Mouse (Mus musculus) heart, adult 2 months (tissue): ENCODE results near the gene Mad2l1bp. TPM values are rescaled to one million over a fixed set of nuclear protein-coding genes. Genes with fewer than 3 reads are reported as not detected.
A peak's percentile ranks its signal among the peaks of the same experiment; 100 is the strongest.

Experiments
- DNase-seq, 2 experiments: peaks; one replicate each; pipeline ENCODE4 v3.0.0; 2021
- H3K27ac ChIP-seq: fragments of 200-600 bp; 2 replicates; pipeline ENCODE4 v1.8.1; 2022
- H3K27me3 ChIP-seq: fragments of 200-500 bp; 2 replicates; pipeline ENCODE4 v1.6.1; 2012; ENCODE audit warnings: mild to moderate bottlenecking, low read length, inconsistent platforms, mixed read lengths; ENCODE audit not compliant: control insufficient read depth, insufficient read depth
- H3K36me3 ChIP-seq: fragments of 200-500 bp; 2 replicates; pipeline ENCODE4 v1.6.1; 2012; ENCODE audit warnings: low read length, inconsistent platforms; ENCODE audit not compliant: control insufficient read depth, insufficient read depth
- H3K4me1 ChIP-seq: fragments of 200-500 bp; 2 replicates; pipeline ENCODE4 v1.6.1; 2011; ENCODE audit warnings: low read length; ENCODE audit not compliant: control insufficient read depth, insufficient read depth
- H3K4me3 ChIP-seq: fragments of 200-600 bp; 2 replicates; pipeline ENCODE4 v1.8.1; 2022
- H3K79me2 ChIP-seq: fragments of 200-500 bp; replicated peaks from 2 replicates; pipeline ENCODE4 v1.6.1; 2012; ENCODE audit warnings: mild to moderate bottlenecking, inconsistent platforms, low read length, moderate library complexity, mixed read lengths; ENCODE audit not compliant: control insufficient read depth, insufficient read depth
- H3K9ac ChIP-seq: fragments of 200-500 bp; 2 replicates; pipeline ENCODE4 v1.6.1; 2012; ENCODE audit warnings: low read depth, mild to moderate bottlenecking, control low read depth, inconsistent platforms, low read length, mixed read lengths
- CTCF ChIP-seq: fragments of 200-600 bp; IDR thresholded peaks from 2 replicates; pipeline ENCODE4 v1.8.1; 2022; ENCODE audit warnings: antibody characterized with exemption, mild to moderate bottlenecking, moderate library complexity
- EP300 ChIP-seq: fragments of 200-500 bp; IDR thresholded peaks from 2 replicates; pipeline ENCODE4 v1.6.1; 2011; ENCODE audit warnings: low read depth, low read length, control low read depth; ENCODE audit not compliant: insufficient read depth
- POLR2A ChIP-seq: fragments of 200-500 bp; IDR thresholded peaks from 2 replicates; pipeline ENCODE4 v1.6.1; 2011; ENCODE audit warnings: mild to moderate bottlenecking, low read depth, low read length, control low read depth; ENCODE audit not compliant: insufficient read depth
- WGBS: fragments of 180-500 bp; shearing (Covaris S2); methylation state at CpG from one replicate; pipeline ENCODE4 v1.1.7; 2018; 5-methylcytosine and 5-hydroxymethylcytosine counted together
- intact Hi-C: fragments of 180-260 bp; cut with DNase I; formaldehyde crosslinking; loops from one replicate; pipeline ENCODE4 v1.15.1; 2025
- polyA plus RNA-seq: library from polyadenylated mRNA; depleted of rRNA; stranded (reverse); fragments of >200 nt; gene quantifications from 2 replicates; pipeline ENCODE4 v1.2.3, GENCODE M21; 2012
- total RNA-seq, 2 experiments: library from RNA; stranded (reverse); gene quantifications; 2 replicates each; pipeline ENCODE4 v1.2.3; 2021

The Mad2l1bp gene
- total and polyA plus RNA-seq, 3 experiments, result 17.1 to 24.1 (median 21.0) TPM

DNA sequence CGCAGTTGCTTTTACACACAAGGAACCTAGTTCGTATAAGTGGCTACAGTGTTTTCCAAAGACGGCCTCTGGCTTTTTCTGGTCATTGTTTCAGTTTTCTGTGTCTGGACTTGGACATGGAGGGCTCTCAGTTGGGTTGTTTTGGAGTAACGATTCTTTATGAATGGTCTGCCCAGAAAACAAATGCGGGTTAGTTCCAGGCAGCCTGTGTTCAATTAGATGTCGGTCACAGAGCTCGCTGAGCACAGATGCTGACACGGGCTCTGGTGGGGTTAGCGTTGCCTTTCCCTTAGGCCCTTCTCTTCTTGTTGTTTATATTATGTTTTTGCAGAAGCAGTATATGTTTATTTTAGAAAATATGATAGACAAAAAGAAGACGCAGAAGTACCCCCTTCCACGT is 37.2 kb downstream of the Mad2l1bp start:
- no peak overlapping the region for H3K9ac ChIP-seq
- no peaks in the 10 kb centered on the region for H3K27me3 ChIP-seq
- H3K4me1 ChIP-seq, result peaks cover 5% of the 10 kb centered on the region
- intact Hi-C loops, result no loop called here
- peak overlapping the region; percentile 52 for H3K27ac ChIP-seq
- H3K4me3 ChIP-seq, result no peak overlapping the region
- TF ChIP-seq EP300, result no peak
- no peak for TF ChIP-seq CTCF
- no peak for TF ChIP-seq POLR2A
- peaks cover 3% of the 10 kb centered on the region; the same call in 1 of the 2 replicates for H3K36me3 ChIP-seq
- no peak for DNase-seq
- WGBS, result 84% methylated on average over 11 of the region's 11 CpGs
- H3K79me2 ChIP-seq, result no peaks in the 10 kb centered on the region

DNA sequence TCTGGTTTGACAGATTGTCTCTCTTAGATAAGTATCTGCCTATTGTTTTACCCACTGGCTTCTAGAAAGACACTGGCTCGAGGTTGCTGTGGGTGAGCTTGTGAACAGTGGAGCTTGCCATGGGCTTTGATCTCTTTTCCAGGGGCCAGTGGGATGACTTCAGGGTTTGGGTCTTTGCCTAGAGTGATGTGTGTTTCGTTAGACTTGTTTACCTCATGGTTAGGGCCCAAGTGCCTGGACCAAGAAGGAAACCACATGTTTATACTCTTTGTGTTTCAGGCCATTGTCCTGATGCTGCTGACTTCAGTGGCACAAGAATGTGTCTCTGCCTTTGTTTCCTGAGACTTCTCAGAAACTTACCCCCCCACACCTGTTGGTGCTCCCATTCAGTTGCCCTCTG is 37.9 kb downstream of the Mad2l1bp start:
- intact Hi-C loops, result no loop called here
- Histone ChIP-seq H3K9ac (no peak overlapping the region), H3K4me1 (peaks cover 5% of the 10 kb centered on the region), H3K36me3 (peaks cover 3% of the 10 kb centered on the region; the same call in 1 of the 2 replicates), H3K27me3 (no peaks in the 10 kb centered on the region), H3K4me3 (no peak overlapping the region), H3K27ac (peak overlapping the region; percentile 52), H3K79me2 (no peaks in the 10 kb centered on the region)
- 40% methylated on average over 2 of the region's 2 CpGs for WGBS
- TF ChIP-seq POLR2A, result no peak
- no peak for TF ChIP-seq EP300
- DNase-seq, result no peak

DNA sequence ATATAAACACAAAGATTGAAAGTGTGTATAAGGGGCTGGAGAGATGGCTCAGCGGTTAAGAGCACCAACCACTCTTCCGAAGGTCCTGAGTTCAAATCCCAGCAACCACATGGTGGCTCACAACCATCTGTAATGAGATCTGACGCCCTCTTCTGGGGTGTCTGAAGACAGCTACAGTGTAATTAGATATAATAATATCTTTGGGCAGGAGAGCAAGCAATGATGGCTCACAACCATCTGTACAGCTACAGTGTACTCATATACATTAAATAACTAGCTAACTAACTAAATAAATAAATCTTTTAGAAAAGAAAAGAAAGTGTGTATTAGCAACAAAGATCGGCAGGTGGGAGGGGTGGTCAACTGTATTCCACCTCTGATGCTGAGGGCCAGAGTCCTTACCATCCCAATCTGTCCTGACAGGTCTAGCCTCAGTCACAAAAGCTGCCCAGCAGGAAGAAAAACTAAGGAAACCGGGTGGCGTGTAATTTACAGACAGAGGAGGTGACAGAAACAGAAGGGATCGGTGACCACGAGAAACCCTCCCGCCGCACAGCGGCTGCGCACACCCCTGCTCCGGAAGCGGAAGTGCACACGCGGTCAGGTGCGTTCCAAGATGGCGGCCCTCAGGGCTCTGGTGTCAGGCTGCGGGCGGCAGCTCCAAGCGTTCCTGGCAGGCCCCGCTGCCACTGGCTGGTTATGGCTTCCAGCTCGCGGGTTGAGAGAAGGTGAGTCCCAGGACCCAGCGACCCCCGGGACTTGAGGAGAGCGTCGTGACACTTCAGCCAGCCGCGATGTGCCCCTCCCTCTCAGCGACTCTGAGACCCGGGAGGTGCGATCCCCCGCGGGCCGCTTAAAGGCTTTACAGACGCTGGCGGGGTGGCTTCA is 42.7 kb downstream of the Mad2l1bp start, which contains the start of gene Mrps18a:
Gene Mrps18a, plus strand, starts transcription at position 585 of the 888 bp plus-strand sequence.
- Histone ChIP-seq H3K27me3 (no peaks in the 10 kb centered on the region), H3K79me2 (no peaks in the 10 kb centered on the region), H3K36me3 (peaks cover 3% of the 10 kb centered on the region; the same call in 1 of the 2 replicates), H3K27ac (peak within 1 kb of the TSS; percentile 73), H3K4me1 (peaks cover 2% of the 10 kb centered on the region; the same call in 1 of the 2 replicates), H3K9ac (peak within 1 kb of the TSS; percentile 85), H3K4me3 (peak within 1 kb of the TSS; percentile 91)
- intact Hi-C loops, result no loop called here
- DNase-seq, result peak; percentile 87 to 88
- WGBS, result 6% methylated on average over 38 of the region's 38 CpGs
- TF ChIP-seq POLR2A (peak; percentile 93), CTCF (no peak), EP300 (peak; percentile 70; the same call in 1 of the 2 replicates)

DNA sequence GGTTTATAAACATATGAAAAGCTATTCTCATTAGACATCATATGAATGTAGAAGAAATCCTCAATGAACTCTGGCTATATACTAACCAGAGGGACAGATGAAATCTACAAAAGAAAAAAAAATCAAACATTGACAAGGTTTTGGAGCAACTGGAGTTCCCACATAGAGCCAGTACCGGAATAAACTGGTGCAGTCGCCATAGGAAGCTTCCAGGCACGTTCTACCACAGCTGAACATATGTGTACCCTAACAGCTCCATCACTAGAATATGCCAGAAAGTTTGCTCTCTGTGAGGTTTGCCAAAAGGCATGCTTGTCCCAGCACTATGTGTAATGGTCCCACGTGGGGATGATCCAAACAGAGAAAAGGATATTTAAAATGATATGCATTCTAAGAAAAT is 45.1 kb downstream of the Mad2l1bp start:
- WGBS, result 70% methylated on average over 4 of the region's 4 CpGs
- Histone ChIP-seq H3K9ac (no peak overlapping the region), H3K4me1 (peaks cover 4% of the 10 kb centered on the region; the same call in 1 of the 2 replicates), H3K36me3 (peaks cover 3% of the 10 kb centered on the region; the same call in 1 of the 2 replicates), H3K4me3 (no peak overlapping the region), H3K27me3 (no peaks in the 10 kb centered on the region), H3K27ac (no peak overlapping the region), H3K79me2 (no peaks in the 10 kb centered on the region)
- intact Hi-C loops, result no loop called here
- TF ChIP-seq CTCF (no peak), POLR2A (no peak), EP300 (no peak)
- no peak for DNase-seq

DNA sequence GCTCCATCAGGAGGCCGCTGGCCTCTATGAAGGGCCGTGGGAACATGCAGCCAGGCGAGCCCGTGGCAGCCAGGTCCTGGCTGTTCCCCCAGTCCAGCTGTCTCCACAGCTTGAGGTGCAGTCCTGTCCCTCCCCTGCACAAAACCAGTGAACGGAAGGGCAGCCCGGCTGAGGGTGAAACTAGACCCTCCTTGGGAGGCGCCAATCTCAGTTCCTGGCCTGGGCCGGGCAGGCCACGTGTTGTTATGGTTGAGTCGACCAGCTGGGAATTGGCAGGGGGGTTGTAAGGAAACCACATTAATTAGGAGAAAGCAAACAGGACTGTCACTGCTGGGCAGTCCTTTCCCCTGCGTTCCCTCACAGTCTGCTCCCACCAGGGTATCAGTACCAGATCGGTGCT is 48.9 kb downstream of the Mad2l1bp start:
- peak; percentile 66 to 79 for DNase-seq
- no peak for TF ChIP-seq POLR2A
- TF ChIP-seq EP300, result 0 out of 2 replicates have a peak, but pooled peaks have one; percentile 8
- TF ChIP-seq CTCF, result 0 out of 2 replicates have a peak, but pooled peaks have one; percentile 3
- 27% methylated on average over 12 of the region's 12 CpGs for WGBS
- Histone ChIP-seq H3K4me1 (peaks cover 4% of the 10 kb centered on the region; the same call in 1 of the 2 replicates), H3K36me3 (no peaks in the 10 kb centered on the region), H3K79me2 (no peaks in the 10 kb centered on the region), H3K4me3 (no peak overlapping the region), H3K27me3 (no peaks in the 10 kb centered on the region), H3K27ac (peak overlapping the region; percentile 64), H3K9ac (0 out of 2 replicates have a peak overlapping the region, but pooled peaks have one; percentile 7)
- intact Hi-C loops, result no loop called here
